Mouse (Mus musculus) CH12.LX (cell line): Measurements from ENCODE around the gene Letmd1.

Experiments
- CHD2 ChIP-seq: IDR thresholded peaks from 2 replicates; pipeline ENCODE4 v1.6.1; 2011; ENCODE audit warnings: low read length, improper control_type of control experiment
- CTCF ChIP-seq, 2 experiments: IDR thresholded peaks in 1 of 2; conservative IDR thresholded peaks in 1 of 2; 2 replicates each; pipeline ENCODE4 v1.5.1; 2011 to 2012; ENCODE audit warnings: low read depth in 2 of 2, low read length in 2 of 2, improper control_type of control experiment in 1 of 2, inconsistent platforms in 1 of 2, mild to moderate bottlenecking in 1 of 2, moderate library complexity in 1 of 2
- UBTF ChIP-seq: IDR thresholded peaks from 2 replicates; pipeline ENCODE4 v1.6.1; 2012; ENCODE audit warnings: low read depth, mild to moderate bottlenecking, inconsistent platforms, low read length, improper control_type of control experiment, moderate library complexity

DNA sequence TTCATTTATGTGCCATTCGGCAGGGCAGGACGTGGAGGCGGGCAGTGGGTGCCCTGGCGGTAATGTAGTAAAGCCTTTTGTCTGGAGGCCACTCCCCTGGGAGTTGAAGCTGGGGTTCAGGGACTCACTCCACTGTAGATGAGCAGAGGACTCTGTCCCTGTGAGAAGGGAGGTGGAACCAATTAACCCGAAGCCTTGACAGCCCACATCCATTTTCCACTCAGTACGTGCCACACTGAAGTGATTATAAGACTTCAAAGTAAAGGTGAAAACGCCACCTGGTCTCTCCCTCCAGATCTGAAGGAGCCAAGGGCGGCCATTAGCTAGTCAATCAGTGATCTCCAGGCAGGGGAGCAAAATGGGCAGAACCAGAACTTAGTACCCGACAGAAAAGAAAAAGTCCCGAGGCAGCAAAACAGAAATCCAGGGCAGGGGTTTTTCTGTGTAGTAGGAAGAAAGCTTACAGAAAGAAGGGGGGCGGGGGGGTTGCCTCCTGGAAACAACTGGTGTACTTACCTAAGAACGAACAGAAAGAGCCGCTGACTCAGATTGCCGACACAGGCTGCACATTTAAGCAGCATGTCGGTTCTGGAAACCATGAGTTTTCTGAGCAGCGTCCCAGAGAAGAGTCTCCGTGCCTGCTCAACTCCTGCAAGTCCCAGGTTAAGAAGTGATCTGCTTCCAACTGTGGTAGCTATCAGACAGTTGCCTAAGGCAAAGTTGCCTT is 44.3 kb upstream of the Letmd1 start, which contains the start of gene Slc11a2:
- TF ChIP-seq UBTF = no peak
- no peak for TF ChIP-seq CTCF (conservative IDR thresholded peaks at IDR 0.05 in 1 of 2, IDR thresholded peaks at IDR 0.05 in 1 of 2; ENCODE audit: low read depth in 2 of 2, low read length in 2 of 2)
- TF ChIP-seq CHD2 = no peak
